Mouse (Mus musculus) spleen, adult 2 months (tissue): ENCODE data around the gene Map3k7cl. TPM values are rescaled to one million over a fixed set of nuclear protein-coding genes. Genes with fewer than 3 reads are reported as not detected.

ENCODE experiments used
- DNase-seq, 2 experiments: peaks; one replicate each; pipeline versions ENCODE4 v3.0.0 to v3.0.0-alpha.2; 2012 to 2021; ENCODE audit warnings: low spot score in 2 of 2, low read depth in 1 of 2
- H3K27ac ChIP-seq: fragments of 200-500 bp; 2 replicates; pipeline ENCODE4 v1.5.1; 2012; ENCODE audit warnings: low read length, inconsistent platforms; ENCODE audit not compliant: insufficient read depth
- H3K27me3 ChIP-seq: fragments of 200-500 bp; 2 replicates; pipeline ENCODE4 v1.6.1; 2012; ENCODE audit warnings: mild to moderate bottlenecking, moderate library complexity, low read length, inconsistent platforms; ENCODE audit not compliant: control insufficient read depth, insufficient read depth
- H3K36me3 ChIP-seq: fragments of 200-500 bp; 2 replicates; pipeline ENCODE4 v1.6.1; 2012; ENCODE audit warnings: mild to moderate bottlenecking, low read length, inconsistent platforms; ENCODE audit not compliant: control insufficient read depth, insufficient read depth
- H3K4me1 ChIP-seq: fragments of 200-500 bp; 2 replicates; pipeline ENCODE4 v1.6.1; 2011; ENCODE audit warnings: inconsistent platforms; ENCODE audit not compliant: control insufficient read depth, insufficient read depth, insufficient read length
- H3K4me3 ChIP-seq: fragments of 200-500 bp; 2 replicates; pipeline ENCODE4 v1.5.1; 2011; ENCODE audit warnings: mild to moderate bottlenecking, inconsistent platforms; ENCODE audit not compliant: insufficient read depth, insufficient read length; ENCODE audit errors: extremely low read depth
- CTCF ChIP-seq: fragments of 200-500 bp; IDR thresholded peaks from 2 replicates; pipeline ENCODE4 v1.5.1; 2011; ENCODE audit warnings: mild to moderate bottlenecking, inconsistent platforms; ENCODE audit not compliant: insufficient read depth, insufficient read length, insufficient replicate concordance; ENCODE audit errors: extremely low read depth
- POLR2A ChIP-seq: fragments of 200-500 bp; IDR thresholded peaks from 2 replicates; pipeline ENCODE4 v1.6.1; 2011; ENCODE audit warnings: low read depth, low read length, inconsistent platforms
- WGBS: fragments of 180-500 bp; shearing (Covaris S2); methylation state at CpG from one replicate; pipeline ENCODE4 v1.1.7; 2018; 5-methylcytosine and 5-hydroxymethylcytosine counted together
- polyA plus RNA-seq: library from polyadenylated mRNA; depleted of rRNA; stranded (reverse); fragments of >200 nt; gene quantifications from 2 replicates; pipeline ENCODE4 v1.2.3, GENCODE M21; 2012; rRNA removed

The Map3k7cl gene
- polyA plus RNA-seq = 0.69 and 0.78 TPM in 2 replicates

GRCm38 (mm10) chr16:87552907-87553691, at the start of gene Map3k7cl:
Gene Map3k7cl, plus strand, starts transcription at chr16:87553330.
- no peak within 1 kb of the TSS for H3K4me3 ChIP-seq
- 87% methylated on average over 24 of the region's 24 CpGs for WGBS
- no peaks in the 10 kb centered on the region for H3K36me3 ChIP-seq
- H3K27ac ChIP-seq = no peak within 1 kb of the TSS
- DNase-seq = no peak
- TF ChIP-seq POLR2A (no peak), CTCF (no peak)
- no peaks in the 10 kb centered on the region for H3K27me3 ChIP-seq
- H3K4me1 ChIP-seq = no peaks in the 10 kb centered on the region

GRCm38 (mm10) chr16:87511706-87512105, 41.4 kb upstream of the Map3k7cl start:
- no peak for DNase-seq
- peaks cover 2% of the 10 kb centered on the region; the same call in 1 of the 2 replicates for H3K4me1 ChIP-seq
- no peaks in the 10 kb centered on the region for H3K36me3 ChIP-seq
- no peak overlapping the region for H3K27ac ChIP-seq
- no peak overlapping the region for H3K4me3 ChIP-seq
- H3K27me3 ChIP-seq = no peaks in the 10 kb centered on the region
- 83% methylated on average over 5 of the region's 5 CpGs for WGBS
- TF ChIP-seq POLR2A = no peak
- no peak for TF ChIP-seq CTCF

- Histone ChIP-seq H3K27me3 (no peaks in the 10 kb centered on the region), H3K27ac (no peak overlapping the region), H3K4me1 (peaks cover under 1% of the 10 kb centered on the region; the same call in 1 of the 2 replicates), H3K4me3 (no peak overlapping the region), H3K36me3 (no peaks in the 10 kb centered on the region)
- DNase-seq = no peak
- WGBS = 88% methylated on average over 14 of the region's 14 CpGs
- no peak for TF ChIP-seq CTCF
- TF ChIP-seq POLR2A = no peak
These were observed 40.8 kb upstream of the Map3k7cl start for GRCm38 (mm10) chr16:87512331-87512730.

GRCm38 (mm10) chr16:87524228-87524627, 28.9 kb upstream of the Map3k7cl start:
- DNase-seq = no peak
- 89% methylated on average over 5 of the region's 5 CpGs for WGBS
- Histone ChIP-seq H3K4me1 (no peaks in the 10 kb centered on the region), H3K4me3 (no peak overlapping the region), H3K27me3 (no peaks in the 10 kb centered on the region), H3K27ac (no peak overlapping the region), H3K36me3 (no peaks in the 10 kb centered on the region)
- TF ChIP-seq POLR2A = no peak
- no peak for TF ChIP-seq CTCF

- WGBS = 70% methylated on average over 8 of the region's 8 CpGs
- no peaks in the 10 kb centered on the region for H3K4me1 ChIP-seq
- no peak for TF ChIP-seq POLR2A
- H3K27me3 ChIP-seq = no peaks in the 10 kb centered on the region
- DNase-seq = no peak
- no peak overlapping the region for H3K27ac ChIP-seq
- H3K4me3 ChIP-seq = no peak overlapping the region
- H3K36me3 ChIP-seq = no peaks in the 10 kb centered on the region
These were observed 25.4 kb upstream of the Map3k7cl start for GRCm38 (mm10) chr16:87527553-87528249.

- no peaks in the 10 kb centered on the region for H3K4me1 ChIP-seq
- H3K36me3 ChIP-seq = no peaks in the 10 kb centered on the region
- H3K27me3 ChIP-seq = no peaks in the 10 kb centered on the region
- H3K27ac ChIP-seq = no peak overlapping the region
- WGBS = 75% methylated on average over 10 of the region's 10 CpGs
- no peak for DNase-seq
- TF ChIP-seq CTCF = no peak
- TF ChIP-seq POLR2A = no peak
- no peak overlapping the region for H3K4me3 ChIP-seq
These were observed 24.4 kb upstream of the Map3k7cl start for GRCm38 (mm10) chr16:87528755-87529154.

GRCm38 (mm10) chr16:87548348-87548747, 4.8 kb upstream of the Map3k7cl start:
- Histone ChIP-seq H3K4me1 (no peaks in the 10 kb centered on the region), H3K27me3 (no peaks in the 10 kb centered on the region), H3K27ac (no peak overlapping the region), H3K36me3 (no peaks in the 10 kb centered on the region), H3K4me3 (no peak overlapping the region)
- no peak for DNase-seq
- WGBS = 45% methylated on average over 2 of the region's 2 CpGs
- TF ChIP-seq POLR2A (no peak), CTCF (no peak)
